Mouse (Mus musculus): ENCODE measurements at regions not wholly inside any gene's neighbourhood (a gene's known extent, or its start where the extent isn't known, plus 50 kb on each side); places are given as distances from the start of the nearest gene placed in this dataset.

DNA sequence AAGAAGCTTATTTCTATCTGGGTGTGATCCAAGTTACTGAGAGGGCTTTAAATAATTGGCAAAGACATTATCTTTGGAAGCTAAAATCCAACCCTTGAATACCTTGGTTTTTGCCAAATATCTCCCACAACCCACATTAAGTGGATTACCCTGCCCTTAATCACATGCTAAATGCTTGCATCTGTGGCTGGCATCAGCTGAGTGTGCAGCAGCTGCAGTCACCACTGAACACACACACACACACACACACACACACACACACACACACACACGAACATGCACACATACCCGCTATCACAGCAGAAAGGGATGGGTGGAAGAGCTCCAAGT is 124.7 kb upstream of the Cpeb2 start:
- no peak for DNase-seq (ENCODE audit: extremely low spot score, low spot score)
- H3K4me3 ChIP-seq = no peak overlapping the region
- no peak overlapping the region for H3K27ac ChIP-seq
- peaks cover 14% of the 10 kb centered on the region for H3K4me1 ChIP-seq
- H3K36me3 ChIP-seq (replicated peaks) = no peaks in the 10 kb centered on the region
- H3K9me3 ChIP-seq = no peaks in the 10 kb centered on the region
- 85% methylated on average over 2 of the region's 2 CpGs for WGBS
- H3K27me3 ChIP-seq (ENCODE audit: poor library complexity, severe bottlenecking) = peaks cover 22% of the 10 kb centered on the region

DNA sequence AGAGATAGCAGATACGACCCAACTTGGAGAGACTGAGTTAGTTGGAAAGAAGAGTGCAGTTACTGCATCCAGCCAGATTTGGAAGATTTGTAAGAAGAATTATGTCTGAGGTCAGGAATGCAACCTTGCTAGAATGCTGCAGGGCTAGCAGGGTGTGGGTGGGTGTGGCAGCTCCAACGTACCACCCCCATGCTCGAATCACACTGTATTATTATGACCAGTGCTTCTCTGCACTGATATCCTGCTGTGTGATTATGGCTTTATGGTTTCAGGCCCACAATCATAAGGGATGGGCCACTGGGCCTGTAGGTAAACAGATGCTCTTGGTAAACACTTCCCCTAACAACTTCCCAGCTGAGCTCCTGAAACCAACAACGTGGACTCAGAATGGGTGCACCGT is 122.8 kb upstream of the Cpeb2 start:
- no peak overlapping the region for H3K4me3 ChIP-seq

DNA sequence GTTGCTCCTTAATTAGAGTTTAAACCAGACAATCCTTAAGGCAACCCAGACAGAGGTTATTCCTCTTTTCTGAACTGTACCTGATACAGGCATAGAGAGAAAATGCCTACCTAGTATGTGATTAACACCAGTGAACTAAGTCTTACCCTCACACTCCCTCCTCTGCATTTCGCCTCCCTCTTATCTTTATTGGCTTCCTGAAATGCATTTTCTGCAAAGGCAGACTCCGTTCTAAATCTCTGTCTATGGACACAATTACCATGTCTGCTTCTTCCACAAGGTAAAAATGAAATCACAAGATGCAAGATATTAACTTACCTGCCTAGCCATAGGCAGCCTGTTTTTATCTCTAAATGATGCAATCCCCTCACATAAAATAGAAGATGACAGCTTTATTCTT is 121.2 kb upstream of the Cpeb2 start:
- 93% methylated on average over 2 of the region's 2 CpGs for WGBS
- Histone ChIP-seq H3K4me3 (no peak overlapping the region), H3K36me3 (replicated peaks) (no peaks in the 10 kb centered on the region), H3K27ac (no peak overlapping the region), H3K9me3 (no peaks in the 10 kb centered on the region), H3K27me3 (ENCODE audit: poor library complexity, severe bottlenecking) (no peaks in the 10 kb centered on the region), H3K4me1 (peaks cover 12% of the 10 kb centered on the region)
- no peak for DNase-seq (ENCODE audit: extremely low spot score, low spot score)

More for the DNA sequence above, 122.8 kb upstream of the Cpeb2 start:
- no peak overlapping the region for H3K27ac ChIP-seq
- DNase-seq (ENCODE audit: extremely low spot score, low spot score) = no peak
- H3K9me3 ChIP-seq = no peaks in the 10 kb centered on the region
- 88% methylated on average over 5 of the region's 5 CpGs for WGBS
- peaks cover 14% of the 10 kb centered on the region for H3K4me1 ChIP-seq
- H3K36me3 ChIP-seq (replicated peaks) = no peaks in the 10 kb centered on the region
- H3K27me3 ChIP-seq (ENCODE audit: poor library complexity, severe bottlenecking) = peaks cover 6% of the 10 kb centered on the region; the same call in 1 of the 2 replicates

DNA sequence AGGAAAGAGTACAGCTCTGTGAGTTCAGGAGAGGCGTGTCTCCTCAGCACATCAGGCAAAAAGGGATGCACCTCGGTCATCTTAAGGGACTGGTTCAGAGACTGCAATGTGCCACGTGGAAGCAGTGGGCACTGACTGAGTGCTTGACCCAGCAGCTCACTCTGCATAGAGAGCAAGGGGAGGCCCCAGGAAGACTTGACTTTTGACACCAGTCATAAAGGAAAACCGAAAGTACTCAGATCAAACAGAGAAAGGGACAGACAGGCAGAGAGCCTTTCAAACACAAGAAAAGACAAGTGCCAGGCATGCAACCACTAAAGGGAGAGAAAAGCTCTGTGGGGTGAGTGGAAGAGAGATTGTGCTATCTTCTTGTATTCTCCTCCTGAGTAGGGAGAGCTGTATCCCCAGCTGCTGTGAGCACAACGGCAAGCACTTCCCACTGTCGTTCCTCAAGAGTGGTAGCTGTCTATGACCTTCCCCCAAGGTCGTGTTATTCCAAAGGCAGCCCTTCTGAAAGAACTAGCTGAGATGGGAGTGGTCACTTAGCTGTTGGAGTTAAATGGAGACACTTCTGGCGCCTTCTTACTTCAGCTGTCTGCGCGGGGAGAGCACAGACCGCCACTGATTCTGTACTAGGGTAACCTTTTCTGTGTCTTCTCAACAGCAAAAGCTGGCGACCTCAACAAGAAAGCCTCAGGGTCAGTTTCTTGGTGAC is 119.4 kb upstream of the Cpeb2 start:
- 83% methylated on average over 12 of the region's 12 CpGs for WGBS
- Histone ChIP-seq H3K9me3 (no peaks in the 10 kb centered on the region), H3K27me3 (ENCODE audit: poor library complexity, severe bottlenecking) (no peaks in the 10 kb centered on the region), H3K4me1 (no peaks in the 10 kb centered on the region), H3K4me3 (no peak overlapping the region), H3K36me3 (replicated peaks) (no peaks in the 10 kb centered on the region), H3K27ac (no peak overlapping the region)
- DNase-seq (ENCODE audit: extremely low spot score, low spot score) = no peak

DNA sequence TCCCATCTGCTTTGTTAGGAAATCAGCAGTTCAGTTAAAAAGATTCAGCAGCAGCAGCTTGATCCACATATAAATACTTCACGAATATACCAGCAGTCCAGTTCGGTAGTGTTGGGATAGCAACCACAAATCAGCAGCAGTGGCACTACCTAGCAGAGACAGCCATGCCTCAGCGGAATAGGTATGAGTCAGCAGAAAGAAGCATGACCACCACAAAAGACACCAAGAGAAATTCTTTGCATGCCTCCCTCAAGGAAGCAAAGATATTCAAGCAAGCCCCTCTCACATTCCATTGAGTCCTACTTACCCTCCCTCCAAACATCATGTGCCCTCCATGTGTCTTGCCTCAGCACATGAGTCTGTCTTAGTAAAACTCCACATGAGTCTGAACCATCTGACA is 117.5 kb upstream of the Cpeb2 start:
- Histone ChIP-seq H3K36me3 (replicated peaks) (no peaks in the 10 kb centered on the region), H3K4me1 (no peaks in the 10 kb centered on the region), H3K27me3 (ENCODE audit: poor library complexity, severe bottlenecking) (no peaks in the 10 kb centered on the region), H3K27ac (no peak overlapping the region), H3K4me3 (no peak overlapping the region), H3K9me3 (no peaks in the 10 kb centered on the region)
- DNase-seq (ENCODE audit: extremely low spot score, low spot score) = no peak
- 92% methylated on average over 3 of the region's 3 CpGs for WGBS

DNA sequence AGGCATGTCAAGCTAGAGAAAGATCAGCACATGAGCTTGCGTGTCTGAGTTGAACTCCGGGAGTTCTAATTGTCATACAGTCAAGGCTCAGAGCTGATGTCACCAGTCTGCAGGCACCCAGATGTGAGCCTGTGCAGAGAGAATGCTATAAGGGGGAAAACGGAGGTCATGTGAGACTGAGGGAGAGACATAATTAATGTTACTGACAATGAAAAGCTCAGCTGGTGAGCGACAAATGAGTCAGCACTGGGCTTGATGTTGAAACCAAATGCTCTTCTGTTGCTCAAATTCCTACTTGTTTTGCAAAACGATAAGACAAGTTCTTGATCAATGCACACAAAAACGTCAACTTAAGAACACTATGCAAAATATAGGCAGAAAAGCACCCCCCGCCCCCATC is 116.1 kb upstream of the Cpeb2 start:
- Histone ChIP-seq H3K4me1 (no peaks in the 10 kb centered on the region), H3K27ac (no peak overlapping the region), H3K4me3 (no peak overlapping the region), H3K36me3 (replicated peaks) (no peaks in the 10 kb centered on the region), H3K9me3 (no peaks in the 10 kb centered on the region), H3K27me3 (ENCODE audit: poor library complexity, severe bottlenecking) (no peaks in the 10 kb centered on the region)
- DNase-seq (ENCODE audit: extremely low spot score, low spot score) = no peak
- WGBS = 78% methylated on average over 7 of the region's 7 CpGs

DNA sequence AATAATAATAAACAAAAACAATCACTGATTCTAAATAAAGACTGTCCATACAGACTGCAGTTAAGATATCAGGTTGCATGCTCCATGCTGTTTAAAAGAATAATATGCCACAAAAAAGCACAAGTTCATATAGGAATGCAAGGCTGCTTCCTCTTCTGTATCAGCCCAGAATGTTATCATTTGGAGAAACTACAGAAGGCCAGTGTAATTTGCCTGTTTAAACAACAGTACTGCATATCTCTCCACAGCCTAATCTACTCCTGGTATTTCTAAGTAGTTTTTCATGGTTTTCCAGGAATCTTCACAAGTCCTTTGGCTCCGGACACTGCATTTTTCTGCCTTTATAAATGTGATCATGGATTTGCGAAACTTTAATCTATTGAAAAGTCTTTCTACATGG is 111.9 kb upstream of the Cpeb2 start:
- H3K4me1 ChIP-seq = no peaks in the 10 kb centered on the region
- H3K27ac ChIP-seq = no peak overlapping the region
- DNase-seq (ENCODE audit: extremely low spot score, low spot score) = no peak
- no peak overlapping the region for H3K4me3 ChIP-seq
- no peaks in the 10 kb centered on the region for H3K27me3 ChIP-seq (ENCODE audit: poor library complexity, severe bottlenecking)
- no peaks in the 10 kb centered on the region for H3K9me3 ChIP-seq
- no peaks in the 10 kb centered on the region for H3K36me3 ChIP-seq (replicated peaks)
- WGBS = 92% methylated on average over 2 of the region's 2 CpGs

DNA sequence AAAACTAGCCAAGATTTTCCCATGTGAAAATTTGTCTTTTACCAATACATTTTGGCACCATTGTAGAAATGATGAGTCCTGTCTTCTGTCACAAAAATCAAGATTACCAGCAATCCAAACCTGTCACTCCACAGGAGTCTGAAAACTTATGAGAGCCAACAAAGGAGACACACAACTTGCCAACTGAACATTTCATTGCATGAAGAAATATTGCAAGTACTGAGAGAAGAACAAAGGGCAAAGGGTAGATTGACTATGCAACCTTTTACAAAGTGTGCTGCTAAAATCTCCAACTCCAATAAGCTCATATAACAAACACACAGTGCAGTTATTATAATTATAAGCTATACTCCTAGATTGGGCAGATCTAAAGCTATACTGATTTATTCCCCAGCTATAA is 108.7 kb upstream of the Cpeb2 start:
- no peak overlapping the region for H3K27ac ChIP-seq
- no peaks in the 10 kb centered on the region for H3K9me3 ChIP-seq
- H3K27me3 ChIP-seq (ENCODE audit: poor library complexity, severe bottlenecking) = no peaks in the 10 kb centered on the region
- DNase-seq (ENCODE audit: extremely low spot score, low spot score) = no peak
- no peaks in the 10 kb centered on the region for H3K36me3 ChIP-seq (replicated peaks)
- H3K4me1 ChIP-seq = no peaks in the 10 kb centered on the region
- no peak overlapping the region for H3K4me3 ChIP-seq

DNA sequence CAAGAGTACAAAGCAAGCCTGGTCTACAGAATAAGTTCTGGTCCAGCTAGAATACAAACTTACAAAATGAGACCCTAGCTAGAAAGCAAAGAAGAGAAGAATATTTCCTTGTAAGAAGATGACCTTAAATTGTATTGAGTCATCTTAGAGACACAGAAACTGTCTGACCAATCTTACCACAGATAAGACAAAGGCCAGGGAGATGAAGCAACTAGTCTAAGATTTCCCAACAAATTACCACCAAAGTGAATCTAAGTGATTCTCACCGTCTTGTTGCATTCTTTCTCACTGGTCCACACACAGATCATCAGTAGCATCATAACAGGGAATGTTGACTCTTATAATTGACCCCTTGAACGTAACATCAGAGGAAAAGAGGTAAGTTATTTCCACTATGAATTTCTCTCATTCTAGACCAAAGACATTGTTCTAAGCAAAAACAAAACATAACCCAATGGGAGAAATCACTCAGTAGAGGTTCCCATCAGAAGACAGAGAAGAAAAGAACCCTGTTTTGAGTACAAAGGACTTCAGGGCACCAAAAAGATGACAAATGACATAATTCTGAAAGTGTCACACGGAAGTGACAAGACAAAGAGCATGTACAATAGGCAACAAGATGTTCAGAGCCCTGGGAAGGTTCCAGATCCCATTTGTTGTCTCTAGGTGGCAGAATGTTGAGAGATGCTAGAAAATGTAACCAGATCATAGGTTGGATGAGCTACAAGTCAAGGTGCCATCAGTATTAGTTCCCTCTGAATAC is 107.0 kb upstream of the Cpeb2 start:
- Histone ChIP-seq H3K27me3 (ENCODE audit: poor library complexity, severe bottlenecking) (no peaks in the 10 kb centered on the region), H3K4me1 (no peaks in the 10 kb centered on the region), H3K36me3 (replicated peaks) (no peaks in the 10 kb centered on the region), H3K9me3 (no peaks in the 10 kb centered on the region), H3K4me3 (no peak overlapping the region), H3K27ac (no peak overlapping the region)
- no peak for DNase-seq (ENCODE audit: extremely low spot score, low spot score)
- WGBS = 88% methylated on average over 3 of the region's 3 CpGs

DNA sequence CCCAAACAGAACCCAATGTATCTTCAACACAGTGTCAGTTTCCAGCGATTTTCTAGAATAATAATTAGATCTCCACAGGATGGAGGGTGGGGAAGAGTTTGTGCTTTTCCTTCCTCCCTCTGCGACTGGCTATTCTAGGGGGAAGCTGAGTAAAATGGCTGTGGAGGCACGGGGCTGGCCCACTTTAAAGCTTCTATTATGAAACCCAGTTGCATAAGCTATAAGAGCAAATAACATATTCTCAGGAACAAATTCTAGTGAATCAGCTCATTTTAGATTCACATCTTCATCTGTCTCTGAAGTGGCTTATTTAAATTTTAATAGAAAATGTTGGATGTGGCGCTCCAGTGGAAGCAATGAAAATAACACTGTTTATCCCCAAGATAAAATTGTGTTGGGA is 102.6 kb upstream of the Cpeb2 start:
- Histone ChIP-seq H3K27ac (no peak overlapping the region), H3K4me1 (no peaks in the 10 kb centered on the region), H3K4me3 (no peak overlapping the region), H3K36me3 (replicated peaks) (no peaks in the 10 kb centered on the region), H3K27me3 (ENCODE audit: poor library complexity, severe bottlenecking) (no peaks in the 10 kb centered on the region), H3K9me3 (no peaks in the 10 kb centered on the region)
- 90% methylated on average over 4 of the region's 4 CpGs for WGBS
- DNase-seq (ENCODE audit: extremely low spot score, low spot score) = no peak

DNA sequence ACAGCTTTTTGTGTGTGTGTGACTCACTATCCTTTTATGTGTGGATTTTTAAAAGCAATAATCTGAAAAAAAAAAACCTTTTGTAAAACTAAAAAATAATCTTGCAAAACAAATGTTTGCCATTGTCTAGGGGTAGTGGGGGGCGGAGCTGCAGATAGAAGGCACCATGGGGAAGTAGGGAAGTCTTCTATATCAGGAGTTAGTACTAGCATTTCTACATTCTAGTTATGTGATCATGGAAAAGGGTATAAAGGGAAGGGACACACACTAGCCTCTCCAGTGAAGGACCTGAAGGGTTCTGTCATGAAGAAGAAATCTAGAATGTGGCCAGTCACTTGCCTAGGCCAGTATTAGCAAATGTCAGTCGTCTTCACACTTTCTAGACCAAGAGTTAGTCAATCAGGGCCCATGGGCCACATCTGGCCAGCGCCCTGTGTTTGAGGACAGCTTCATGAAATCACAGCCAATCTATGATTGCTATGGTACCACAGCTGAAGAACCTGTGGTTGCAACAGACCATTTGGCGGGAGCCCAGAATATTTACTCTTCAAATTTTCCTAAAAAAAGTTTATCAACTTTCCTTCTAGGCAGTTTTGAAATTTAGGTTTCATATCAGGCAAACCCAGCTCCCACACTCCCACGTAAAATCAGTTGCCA is 101.9 kb upstream of the Cpeb2 start:
- Histone ChIP-seq H3K36me3 (replicated peaks) (no peaks in the 10 kb centered on the region), H3K27me3 (ENCODE audit: poor library complexity, severe bottlenecking) (no peaks in the 10 kb centered on the region), H3K9me3 (no peaks in the 10 kb centered on the region), H3K4me1 (no peaks in the 10 kb centered on the region), H3K27ac (no peak overlapping the region), H3K4me3 (no peak overlapping the region)
- DNase-seq (ENCODE audit: extremely low spot score, low spot score) = no peak
- 88% methylated on average over 5 of the region's 5 CpGs for WGBS

DNA sequence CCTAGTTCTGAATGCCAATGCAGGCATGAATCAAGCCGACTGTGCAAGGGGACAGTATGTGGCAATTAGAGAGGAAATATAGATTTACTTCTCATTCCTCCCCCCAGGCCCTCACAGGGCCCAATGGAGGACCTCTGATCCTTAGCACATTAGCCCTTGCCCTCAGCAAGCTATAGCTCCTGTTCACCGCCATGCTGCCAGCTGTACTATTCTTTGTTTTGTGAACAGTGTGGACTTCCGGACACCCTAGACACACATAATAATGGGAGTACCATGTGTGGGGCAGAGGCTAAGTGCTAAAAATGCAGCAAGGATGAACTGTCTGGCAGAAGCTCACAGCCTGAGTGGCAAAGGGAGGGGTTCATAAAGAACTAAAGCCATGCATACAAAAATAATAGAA is 99.3 kb upstream of the Cpeb2 start:
- H3K4me1 ChIP-seq = no peaks in the 10 kb centered on the region
- DNase-seq (ENCODE audit: extremely low spot score, low spot score) = no peak
- H3K9me3 ChIP-seq = no peaks in the 10 kb centered on the region
- H3K4me3 ChIP-seq = no peak overlapping the region
- no peaks in the 10 kb centered on the region for H3K36me3 ChIP-seq (replicated peaks)
- H3K27me3 ChIP-seq (ENCODE audit: poor library complexity, severe bottlenecking) = no peaks in the 10 kb centered on the region
- H3K27ac ChIP-seq = no peak overlapping the region
- WGBS = 91% methylated on average over 3 of the region's 3 CpGs

DNA sequence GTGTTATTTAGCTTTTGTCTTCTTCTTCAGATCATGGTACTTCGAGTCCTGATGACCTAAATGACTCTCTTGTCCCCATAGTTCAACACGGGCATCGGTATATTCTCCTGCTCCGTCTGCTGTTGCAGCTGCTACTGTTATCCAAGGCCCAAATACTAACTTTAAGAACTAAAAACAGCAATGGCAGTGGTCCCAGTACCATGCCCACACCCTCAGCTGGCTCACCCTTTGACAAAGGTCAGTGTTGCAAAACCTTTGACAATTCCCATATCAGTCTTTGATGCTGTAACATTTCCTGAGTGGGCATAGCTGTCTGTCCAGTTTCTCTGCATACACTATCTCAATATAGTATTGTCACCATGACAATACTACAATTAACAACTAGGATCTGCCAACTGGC is 96.8 kb upstream of the Cpeb2 start:
- no peak for DNase-seq (ENCODE audit: extremely low spot score, low spot score)
- no peak overlapping the region for H3K27ac ChIP-seq
- H3K36me3 ChIP-seq (replicated peaks) = no peaks in the 10 kb centered on the region
- no peaks in the 10 kb centered on the region for H3K9me3 ChIP-seq
- no peaks in the 10 kb centered on the region for H3K4me1 ChIP-seq
- no peak overlapping the region for H3K4me3 ChIP-seq
- WGBS = 89% methylated on average over 4 of the region's 4 CpGs
- no peaks in the 10 kb centered on the region for H3K27me3 ChIP-seq (ENCODE audit: poor library complexity, severe bottlenecking)

Measured in forebrain, embryonic 10.5 days (tissue).